Mouse (Mus musculus) stomach, postnatal 0 days (tissue): ENCODE results near the gene Ranbp9.

Source experiments
- CTCF ChIP-seq: IDR thresholded peaks from 2 replicates; pipeline ENCODE4 v1.5.1; 2016; ENCODE audit warnings: antibody characterized with exemption, low read depth, mild to moderate bottlenecking, moderate library complexity
- EP300 ChIP-seq: optimal IDR thresholded peaks from 2 replicates; pipeline ENCODE3; 2016; ENCODE audit warnings: antibody characterized with exemption

- TF ChIP-seq CTCF (no peak), EP300 (no peak)
These were observed 106.9 kb downstream of the Ranbp9 start for GRCm38 (mm10) chr13:43374205-43374604.
